Comparison of ENCODE assay signal across 8 mouse cellular contexts in genomic region chr7:16784498-16784976, GRCm38 (mm10). TPM values are rescaled to one million over a fixed set of nuclear protein-coding genes. Genes with fewer than 3 reads are reported as not detected.
A peak's percentile ranks its signal among the peaks of the same experiment; 100 is the strongest.
DNase-seq lines count a peak whose midpoint lies in the region; ATAC-seq and TF ChIP-seq lines count a peak whose summit lies in the region.

No protein-coding gene starts in this region.

- ATAC-seq in forebrain, embryonic 12.5 days (ENCODE audit: low FRiP score), result no peak
- no peak for ATAC-seq in forebrain, embryonic 16.5 days
- peak; percentile 24 for ATAC-seq in Patski

- WGBS in forebrain, embryonic 12.5 days, result 73% methylated on average over 10 of the region's 10 CpGs
- 68% methylated on average over 10 of the region's 10 CpGs for WGBS in forebrain, embryonic 16.5 days

- H3K27me3 ChIP-seq in forebrain, embryonic 12.5 days, result peaks cover 3% of the 10 kb centered on the region; the same call in 1 of the 2 replicates
- H3K27me3 ChIP-seq in forebrain, embryonic 16.5 days (replicated peaks; ENCODE audit: control insufficient read depth, insufficient read depth, low read length), result no peaks in the 10 kb centered on the region
- H3K27me3 ChIP-seq in Patski, result no peaks in the 10 kb centered on the region

- H3K4me3 ChIP-seq in forebrain, embryonic 12.5 days (replicated peaks), result peak overlapping the region; percentile 69; the same call in 1 of the 2 replicates
- H3K4me3 ChIP-seq in forebrain, embryonic 16.5 days (replicated peaks; ENCODE audit: low read length), result no peak overlapping the region

- DNase-seq in Patski (ENCODE audit: low read depth, low spot score), result no peak
- peak; percentile 72 for DNase-seq in kidney, adult 9 months
- DNase-seq in lung, postnatal 14 days, result peak; percentile 32
- no peak for DNase-seq in layer of hippocampus, postnatal 36 days
- DNase-seq in left cerebral cortex, postnatal 10 days (ENCODE audit: extremely low spot score in 1 of 2, low spot score in 2 of 2), result no peak
- no peak for DNase-seq in thymus, postnatal 36 days

- intact Hi-C loops in left cerebral cortex, postnatal 10 days (cut with DNase I), result no loop called here

- H3K4me2 ChIP-seq in forebrain, embryonic 12.5 days, result peak overlapping the region; percentile 100
- no peak overlapping the region for H3K4me2 ChIP-seq in forebrain, embryonic 16.5 days (ENCODE audit: low read length)

- peaks cover 40% of the 10 kb centered on the region for H3K4me1 ChIP-seq in forebrain, embryonic 12.5 days
- H3K4me1 ChIP-seq in forebrain, embryonic 16.5 days (replicated peaks; ENCODE audit: control insufficient read depth, insufficient read depth, low read length), result peaks cover 25% of the 10 kb centered on the region

- H3K9ac ChIP-seq in forebrain, embryonic 12.5 days, result no peak overlapping the region
- no peak overlapping the region for H3K9ac ChIP-seq in forebrain, embryonic 16.5 days (replicated peaks; ENCODE audit: low read depth, low read length)

- in situ Hi-C loops in Patski (cut with MboI; ENCODE audit: low pct_unique_long_range_greater_than_20kb), result no loop called here

- H3K9me3 ChIP-seq in forebrain, embryonic 12.5 days, result no peaks in the 10 kb centered on the region
- no peaks in the 10 kb centered on the region for H3K9me3 ChIP-seq in forebrain, embryonic 16.5 days (ENCODE audit: control insufficient read depth, low read length)

- POLR2A ChIA-PET in Patski (lab: Charles Lee), result interaction anchor here (0.6 kb wide), 1 partner anchor 737 kb away, joined by 5 read pairs; no protein-coding TSS in a partner anchor

- H3K36me3 ChIP-seq in forebrain, embryonic 12.5 days (replicated peaks), result peaks cover 23% of the 10 kb centered on the region; the same call in 1 of the 2 replicates
- H3K36me3 ChIP-seq in forebrain, embryonic 16.5 days (ENCODE audit: control insufficient read depth, insufficient read depth), result no peaks in the 10 kb centered on the region

- CTCF ChIA-PET in Patski (lab: Charles Lee), result interaction anchor here (1.1 to 1.8 kb wide), 2 partner anchors 25 to 30 kb away, joined by 3 read pairs; no protein-coding TSS in a partner anchor

- H3K27ac ChIP-seq in forebrain, embryonic 12.5 days, result no peak overlapping the region
- no peak overlapping the region for H3K27ac ChIP-seq in forebrain, embryonic 16.5 days (ENCODE audit: low read length)

- no peak for TF ChIP-seq CTCF in Patski (IDR thresholded peaks at IDR 0.05)

RNA-seq across cellular contexts. Expression of gene Slc1a5, which starts 3.4 kb away (rescaled TPM):
- polyA plus RNA-seq in forebrain, embryonic 12.5 days (2016; fragmentation: Nextera tagmentation; extraction: Ambion mirVana), result 30.6 and 32.0 TPM in 2 replicates
- 9.8 and 10.7 TPM in 2 replicates for polyA plus RNA-seq in forebrain, embryonic 16.5 days (2015; fragmentation: Nextera tagmentation; extraction: Ambion mirVana)
- polyA plus RNA-seq in Patski (2021), result 69.5 TPM
- total RNA-seq in layer of hippocampus, postnatal 36 days (2021), result 1 to 10 TPM; 2.1 to 2.7 TPM
- total RNA-seq in left cerebral cortex, postnatal 10 days (2021), result 1 to 10 TPM; 3.9 to 4.3 TPM

RNA-seq across cellular contexts. Expression of gene Strn4, which starts 31.2 kb away (rescaled TPM):
- polyA plus RNA-seq in forebrain, embryonic 12.5 days (2016; fragmentation: Nextera tagmentation; extraction: Ambion mirVana), result 176 and 180 TPM in 2 replicates
- 189 and 204 TPM in 2 replicates for polyA plus RNA-seq in forebrain, embryonic 16.5 days (2015; fragmentation: Nextera tagmentation; extraction: Ambion mirVana)
- polyA plus RNA-seq in Patski (2021), result 90.0 TPM
- 100 to 1,000 TPM; 288 to 292 TPM for total RNA-seq in layer of hippocampus, postnatal 36 days (2021)
- total RNA-seq in left cerebral cortex, postnatal 10 days (2021), result 100 to 1,000 TPM; 269 to 272 TPM

RNA-seq across cellular contexts. Expression of gene Fkrp, which starts 32.0 kb away (rescaled TPM):
- polyA plus RNA-seq in forebrain, embryonic 12.5 days (2016; fragmentation: Nextera tagmentation; extraction: Ambion mirVana), result 30.5 and 31.4 TPM in 2 replicates
- polyA plus RNA-seq in forebrain, embryonic 16.5 days (2015; fragmentation: Nextera tagmentation; extraction: Ambion mirVana), result 23.1 and 29.0 TPM in 2 replicates
- 33.4 TPM for polyA plus RNA-seq in Patski (2021)
- total RNA-seq in layer of hippocampus, postnatal 36 days (2021), result 10 to 100 TPM; 41.8 to 44.7 TPM
- total RNA-seq in left cerebral cortex, postnatal 10 days (2021), result 10 to 100 TPM; 49.9 to 51.7 TPM

RNA-seq across cellular contexts. Expression of gene Ap2s1, which starts 46.3 kb away (rescaled TPM):
- polyA plus RNA-seq in forebrain, embryonic 12.5 days (2016; fragmentation: Nextera tagmentation; extraction: Ambion mirVana), result 254 and 263 TPM in 2 replicates
- polyA plus RNA-seq in forebrain, embryonic 16.5 days (2015; fragmentation: Nextera tagmentation; extraction: Ambion mirVana), result 364 and 377 TPM in 2 replicates
- 222 TPM for polyA plus RNA-seq in Patski (2021)
- 100 to 1,000 TPM; 257 to 299 TPM for total RNA-seq in layer of hippocampus, postnatal 36 days (2021)
- total RNA-seq in left cerebral cortex, postnatal 10 days (2021), result 100 to 1,000 TPM; 350 to 351 TPM

RNA-seq across cellular contexts. Expression of gene Prkd2, which starts 58.2 kb away (rescaled TPM):
- 10.0 and 10.9 TPM in 2 replicates for polyA plus RNA-seq in forebrain, embryonic 12.5 days (2016; fragmentation: Nextera tagmentation; extraction: Ambion mirVana)
- polyA plus RNA-seq in forebrain, embryonic 16.5 days (2015; fragmentation: Nextera tagmentation; extraction: Ambion mirVana), result 6.6 TPM in 2 replicates
- polyA plus RNA-seq in Patski (2021), result 15.3 TPM
- total RNA-seq in layer of hippocampus, postnatal 36 days (2021), result 1 to 10 TPM; 5.8 to 8.2 TPM
- total RNA-seq in left cerebral cortex, postnatal 10 days (2021), result 1 to 10 TPM; 6.4 to 6.8 TPM

Comparison
In these comparisons a context has a peak if more than half of its experiments do, and no peak if none do; other contexts are left out.
1. DNase-seq: peak in kidney, adult 9 months (single experiment) and lung, postnatal 14 days (single experiment); none in Patski (single experiment), layer of hippocampus, postnatal 36 days (0 of 2), left cerebral cortex, postnatal 10 days (0 of 2) and thymus, postnatal 36 days (0 of 2).